Mouse (Mus musculus): ENCODE measurements around the gene Aff3.

DNA sequence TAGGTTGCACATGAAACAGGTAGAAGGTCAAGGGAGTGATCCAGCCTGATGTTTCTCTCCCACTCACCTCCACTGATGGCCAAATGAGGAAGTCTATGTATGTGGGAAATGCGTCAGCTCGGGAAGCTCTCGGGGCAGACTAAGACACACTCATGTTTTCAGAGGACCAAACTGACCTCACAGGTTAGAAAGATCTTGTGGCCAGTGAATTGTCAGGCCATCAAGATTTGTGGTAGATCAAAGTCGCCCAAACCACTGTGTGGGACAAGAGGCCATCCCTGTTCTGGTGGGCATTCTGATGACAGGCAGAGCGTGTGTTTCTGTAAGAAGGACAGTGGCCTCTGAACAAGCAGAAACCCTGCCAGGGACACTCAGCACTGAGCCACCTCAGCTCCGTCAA is 175.0 kb downstream of the Aff3 start:
- TF ChIP-seq POLR2A (IDR thresholded peaks at IDR 0.05; ENCODE audit: borderline replicate concordance, extremely low read depth, low read depth, low read length) (no peak), CTCF (IDR thresholded peaks at IDR 0.05; ENCODE audit: insufficient read depth, low read length) (no peak)

Data from lung, adult 2 months (tissue).